Mouse (Mus musculus) embryonic fibroblast, embryonic 13.5 days (primary cell): ENCODE results near the gene Dynll1. TPM values are rescaled to one million over a fixed set of nuclear protein-coding genes. Genes with fewer than 3 reads are reported as not detected.

ENCODE experiments used
- H3K27ac ChIP-seq: 2 replicates; pipeline ENCODE4 v1.5.1; 2012; ENCODE audit warnings: low read length, control low read depth, inconsistent platforms; ENCODE audit not compliant: insufficient read depth
- H3K4me1 ChIP-seq: 2 replicates; pipeline ENCODE4 v1.6.1; 2011; ENCODE audit warnings: low read length; ENCODE audit not compliant: control insufficient read depth, insufficient read depth
- H3K4me3 ChIP-seq: 2 replicates; pipeline ENCODE4 v1.5.1; 2011; ENCODE audit warnings: mild to moderate bottlenecking, control low read depth, low read length; ENCODE audit not compliant: insufficient read depth
- CTCF ChIP-seq: IDR thresholded peaks from 2 replicates; pipeline ENCODE4 v1.5.1; 2011; ENCODE audit warnings: mild to moderate bottlenecking, control low read depth, low read length, moderate library complexity, borderline replicate concordance; ENCODE audit not compliant: insufficient read depth
- POLR2A ChIP-seq: IDR thresholded peaks from 2 replicates; pipeline ENCODE4 v1.6.1; 2011; ENCODE audit warnings: low read depth, mild to moderate bottlenecking, control low read depth, low read length, moderate library complexity
- polyA plus RNA-seq: library from polyadenylated mRNA; stranded (reverse); fragments of >200 nt; gene quantifications from 2 replicates; pipeline ENCODE4 v1.2.4, GENCODE M21; 2011; ENCODE audit warnings: low read depth; ENCODE audit not compliant: missing spikeins, insufficient read length

Dynll1 gene
- polyA plus RNA-seq, 1 experiment: 572 TPM

DNA sequence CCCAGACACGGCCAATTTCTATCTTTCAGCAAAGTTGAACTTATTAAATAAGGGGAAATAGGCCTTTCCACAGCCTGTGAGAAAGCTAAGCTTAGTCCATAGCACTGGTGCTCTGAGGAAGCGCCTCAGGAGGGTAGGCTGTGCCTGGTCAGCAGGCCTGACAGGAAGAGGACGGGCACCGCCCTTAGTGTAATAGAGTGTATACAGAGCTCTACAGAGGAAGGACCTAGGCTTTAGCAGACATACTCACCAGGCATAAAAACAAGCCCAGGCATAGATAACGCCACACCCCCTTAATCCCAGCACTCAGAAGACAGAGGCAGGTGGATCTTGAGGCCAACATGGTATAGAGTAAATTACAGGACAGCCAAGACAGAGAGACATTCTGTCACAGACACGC is 40.4 kb downstream of the Dynll1 start:
- no peak overlapping the region for H3K27ac ChIP-seq
- H3K4me3 ChIP-seq: no peak overlapping the region
- TF ChIP-seq CTCF (no peak), POLR2A (no peak)
- no peaks in the 10 kb centered on the region; the same call in 1 of the 2 replicates for H3K4me1 ChIP-seq

DNA sequence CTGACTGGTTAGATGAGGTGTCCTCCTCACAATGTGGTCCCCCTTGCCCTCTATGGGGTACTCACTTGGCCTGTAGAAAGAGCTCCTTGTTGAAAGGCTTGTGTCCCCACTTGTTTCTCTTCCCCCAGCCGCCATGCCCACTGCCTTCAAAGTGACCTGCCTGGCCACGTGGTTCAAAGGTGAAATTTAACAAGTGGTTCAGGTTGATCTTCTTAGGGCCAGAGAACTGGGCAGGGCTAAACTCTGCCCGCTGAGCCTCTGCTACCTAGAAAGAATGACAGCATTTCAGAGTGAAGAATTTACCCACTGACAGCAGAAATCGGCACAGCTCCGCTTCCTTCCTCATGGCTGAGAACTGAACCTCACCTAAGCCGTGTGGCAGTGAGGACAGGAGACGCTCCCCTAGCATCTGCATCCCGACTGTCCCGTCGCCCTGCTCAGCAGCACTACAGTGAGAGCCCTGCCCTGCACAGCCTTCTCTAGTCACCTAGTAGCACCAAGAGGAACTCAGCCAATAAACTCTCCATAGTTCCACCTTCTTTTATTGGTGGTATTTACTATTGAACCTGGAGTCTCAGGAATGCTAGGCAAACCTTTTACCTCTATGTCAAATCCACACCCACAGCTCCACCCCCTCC is 43.8 kb downstream of the Dynll1 start:
- TF ChIP-seq POLR2A (no peak), CTCF (no peak)
- H3K27ac ChIP-seq: no peak overlapping the region
- H3K4me3 ChIP-seq: no peak overlapping the region
- no peaks in the 10 kb centered on the region for H3K4me1 ChIP-seq

DNA sequence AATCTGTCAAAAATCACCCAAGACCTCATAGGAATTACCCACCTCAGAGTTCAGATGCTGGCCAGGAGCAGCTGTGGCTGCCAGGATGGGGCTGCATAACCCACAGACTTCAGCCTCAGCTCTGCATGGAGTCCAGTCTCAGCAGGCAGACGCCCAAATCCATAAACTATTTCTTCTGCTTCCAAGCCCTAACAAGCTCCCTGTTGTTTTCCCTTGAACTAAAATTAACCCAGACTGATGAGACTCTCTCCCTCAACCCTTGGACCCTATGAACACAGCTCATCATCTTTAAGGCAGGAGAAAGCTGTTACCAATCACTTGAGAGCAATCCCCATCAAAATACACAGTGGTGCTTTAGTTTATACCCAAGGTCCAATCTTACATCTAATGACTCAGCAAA is 45.3 kb downstream of the Dynll1 start:
- Histone ChIP-seq H3K4me1 (no peaks in the 10 kb centered on the region), H3K4me3 (no peak overlapping the region), H3K27ac (no peak overlapping the region)
- TF ChIP-seq POLR2A: no peak
- TF ChIP-seq CTCF: no peak

Other genes with a start within 250 kb of the Dynll1 start
- not detected in 2 replicates for gene Gm10401, start 202.7 kb downstream of the Dynll1 start, polyA plus RNA-seq
- 23.8 and 27.9 TPM in 2 replicates for gene Acads, start 181.7 kb downstream of the Dynll1 start, polyA plus RNA-seq
- gene Unc119b, start 166.0 kb downstream of the Dynll1 start, polyA plus RNA-seq: 18.6 and 19.8 TPM in 2 replicates
- 182 and 220 TPM in 2 replicates for gene Mlec, start 142.8 kb downstream of the Dynll1 start, polyA plus RNA-seq
- gene Cabp1, start 106.6 kb downstream of the Dynll1 start, polyA plus RNA-seq: 2.2 and 3.3 TPM in 2 replicates
- gene Pop5, start 65.2 kb downstream of the Dynll1 start, polyA plus RNA-seq: 18.6 and 22.8 TPM in 2 replicates
- gene Rnf10, start 28.1 kb downstream of the Dynll1 start, polyA plus RNA-seq: 163 and 168 TPM in 2 replicates
- gene Coq5, start 21.3 kb downstream of the Dynll1 start, polyA plus RNA-seq: 15.8 and 17.5 TPM in 2 replicates
- 90.7 and 96.9 TPM in 2 replicates for gene Srsf9, start 26.2 kb upstream of the Dynll1 start, polyA plus RNA-seq
- 13.6 and 18.7 TPM in 2 replicates for gene Gatc, start 40.2 kb upstream of the Dynll1 start, polyA plus RNA-seq
- 20.4 and 20.5 TPM in 2 replicates for gene Triap1, start 40.2 kb upstream of the Dynll1 start, polyA plus RNA-seq
- 280 and 336 TPM in 2 replicates for gene Cox6a1, start 48.0 kb upstream of the Dynll1 start, polyA plus RNA-seq
- 4.8 and 9.1 TPM in 2 replicates for gene Msi1, start 128.6 kb upstream of the Dynll1 start, polyA plus RNA-seq
- not detected in 2 replicates for gene Pla2g1b, start 165.3 kb upstream of the Dynll1 start, polyA plus RNA-seq
- 12.8 and 18.5 TPM in 2 replicates for gene Sirt4, start 183.7 kb upstream of the Dynll1 start, polyA plus RNA-seq
- gene Pxn, start 205.7 kb upstream of the Dynll1 start, polyA plus RNA-seq: 25.7 and 35.2 TPM in 2 replicates